Mouse (Mus musculus) kidney, postnatal 0 days (tissue): ENCODE measurements at regions not wholly inside any gene's neighbourhood (a gene's known extent, or its start where the extent isn't known, plus 50 kb on each side); places are given as distances from the start of the nearest gene placed in this dataset.

Source experiments
- ATAC-seq: fragments of 200-750 bp; cut with Nextera tagmentation; replicated peaks from 2 replicates; pipeline ENCODE4 v1.8.0; 2017; ENCODE audit warnings: low read depth, moderate number of reproducible peaks, moderate TSS enrichment, moderate library complexity; ENCODE audit not compliant: low FRiP score
- DNase-seq: peaks from one replicate; pipeline ENCODE4 v3.0.0-alpha.2; 2016; ENCODE audit warnings: low spot score
- H3K27ac ChIP-seq: fragments of 300-500 bp; sonication (generic); 2 replicates; pipeline ENCODE4 v1.5.1; 2014; ENCODE audit warnings: mild to moderate bottlenecking
- H3K27me3 ChIP-seq: fragments of 300-500 bp; sonication (generic); 2 replicates; pipeline ENCODE4 v1.6.1; 2014; ENCODE audit warnings: low read length, mixed read lengths; ENCODE audit not compliant: insufficient read depth
- H3K36me3 ChIP-seq: fragments of 300-500 bp; sonication (generic); 2 replicates; pipeline ENCODE4 v1.6.1; 2014; ENCODE audit warnings: low read length, mixed read lengths; ENCODE audit not compliant: insufficient read depth
- H3K4me1 ChIP-seq: fragments of 300-500 bp; sonication (generic); replicated peaks from 2 replicates; pipeline ENCODE4 v1.6.1; 2014; ENCODE audit warnings: antibody characterized with exemption, low read length, mixed read lengths; ENCODE audit not compliant: insufficient read depth
- H3K4me2 ChIP-seq: fragments of 300-500 bp; sonication (generic); 2 replicates; pipeline ENCODE4 v1.6.1; 2014; ENCODE audit warnings: mild to moderate bottlenecking, low read length, moderate library complexity, mixed read lengths
- H3K4me3 ChIP-seq: fragments of 300-500 bp; sonication (generic); replicated peaks from 2 replicates; pipeline ENCODE4 v1.5.1; 2014; ENCODE audit warnings: low read depth, low read length
- H3K9ac ChIP-seq: fragments of 300-500 bp; sonication (generic); 2 replicates; pipeline ENCODE4 v1.6.1; 2014; ENCODE audit warnings: low read depth, low read length
- H3K9me3 ChIP-seq: fragments of 300-500 bp; sonication (generic); replicated peaks from 2 replicates; pipeline ENCODE4 v1.6.1; 2016; ENCODE audit warnings: low read length, inconsistent platforms, mixed read lengths
- CTCF ChIP-seq: IDR thresholded peaks from 2 replicates; pipeline ENCODE4 v1.5.1; 2016; ENCODE audit warnings: antibody characterized with exemption, low read depth, mild to moderate bottlenecking, moderate library complexity
- WGBS: fragments of 180-500 bp; shearing (Covaris S2); extraction: QIAGEN DNeasy Blood & Tissue Kit; methylation state at CpG from one replicate; pipeline ENCODE4 v1.1.7; 2014; 5-methylcytosine and 5-hydroxymethylcytosine counted together

GRCm38 (mm10) chr16:70260151-70260550 is 53.6 kb upstream of the Gbe1 start:
- Histone ChIP-seq H3K9me3 (no peaks in the 10 kb centered on the region), H3K36me3 (no peaks in the 10 kb centered on the region), H3K4me1 (no peaks in the 10 kb centered on the region), H3K9ac (no peak overlapping the region), H3K4me2 (no peak overlapping the region), H3K4me3 (no peak overlapping the region), H3K27ac (no peak overlapping the region), H3K27me3 (no peaks in the 10 kb centered on the region)
- 45% methylated on average over 1 of the region's 1 CpGs for WGBS
- ATAC-seq: no peak
- peak; percentile 33 for DNase-seq
- no peak for TF ChIP-seq CTCF
